Mouse (Mus musculus) heart, adult 11 months (tissue): ENCODE results near the gene Fndc3b.
"Not testable (repeated sequence)": the region's sequence is repeated elsewhere in the genome, so short reads cannot be mapped to it uniquely, and the experiment has no call there.

Experiments used
- DNase-seq: peaks from one replicate; pipeline ENCODE4 v3.0.0; 2022

Gene Fndc3b

GRCm38 (mm10) chr3:27458416-27458815 lies 252.7 kb downstream of the Fndc3b start:
- no peak for DNase-seq

- DNase-seq, result no peak
Measured at GRCm38 (mm10) chr3:27456514-27456913, 254.6 kb downstream of the Fndc3b start.

- DNase-seq, result no peak
Measured at GRCm38 (mm10) chr3:27454402-27455195, 256.5 kb downstream of the Fndc3b start.

GRCm38 (mm10) chr3:27453453-27454098 lies 257.5 kb downstream of the Fndc3b start:
- DNase-seq, result peak; percentile 96

GRCm38 (mm10) chr3:27449447-27449846 lies 261.7 kb downstream of the Fndc3b start:
- no peak for DNase-seq

GRCm38 (mm10) chr3:27448367-27448766 lies 262.7 kb downstream of the Fndc3b start:
- no peak for DNase-seq

GRCm38 (mm10) chr3:27439704-27440103 lies 271.4 kb downstream of the Fndc3b start:
- DNase-seq, result no peak

- peak; percentile 52 for DNase-seq
Measured at GRCm38 (mm10) chr3:27435096-27435620, 275.9 kb downstream of the Fndc3b start.

GRCm38 (mm10) chr3:27432981-27433380 lies 278.1 kb downstream of the Fndc3b start:
- no peak for DNase-seq

GRCm38 (mm10) chr3:27430621-27431263 lies 280.4 kb downstream of the Fndc3b start:
- peak; percentile 95 for DNase-seq

GRCm38 (mm10) chr3:27427406-27427805 lies 283.7 kb downstream of the Fndc3b start:
- DNase-seq, result peak; percentile 83

GRCm38 (mm10) chr3:27424049-27424667 lies 286.9 kb downstream of the Fndc3b start:
- no peak for DNase-seq

- peak; percentile 90 for DNase-seq
Measured at GRCm38 (mm10) chr3:27422521-27422920, 288.6 kb downstream of the Fndc3b start.

- peak; percentile 74 for DNase-seq
Measured at GRCm38 (mm10) chr3:27421980-27422379, 289.1 kb downstream of the Fndc3b start.

GRCm38 (mm10) chr3:27418602-27419001 lies 292.5 kb downstream of the Fndc3b start:
- peak; percentile 43 for DNase-seq

- DNase-seq, result peak; percentile 67
Measured at GRCm38 (mm10) chr3:27416786-27417185, 294.3 kb downstream of the Fndc3b start.

- peak; percentile 68 for DNase-seq
Measured at GRCm38 (mm10) chr3:27413566-27413965, 297.5 kb downstream of the Fndc3b start.

- peak; percentile 48 for DNase-seq
Measured at GRCm38 (mm10) chr3:27411286-27411685, 299.8 kb downstream of the Fndc3b start.

GRCm38 (mm10) chr3:27408564-27408963 lies 302.5 kb downstream of the Fndc3b start:
- DNase-seq, result peak; percentile 31

- DNase-seq, result peak; percentile 31
Measured at GRCm38 (mm10) chr3:27406440-27406839, 304.7 kb downstream of the Fndc3b start.

GRCm38 (mm10) chr3:27400996-27401395 lies 310.1 kb downstream of the Fndc3b start:
- not testable (repeated sequence) for DNase-seq

GRCm38 (mm10) chr3:27389923-27390322 lies 321.2 kb downstream of the Fndc3b start:
- DNase-seq, result peak; percentile 55

GRCm38 (mm10) chr3:27384836-27385235 lies 326.3 kb downstream of the Fndc3b start:
- DNase-seq, result peak; percentile 77
